Mouse (Mus musculus) c-Kit-negative CD71-positive TER-119-positive erythroid progenitor cells, embryonic 14.5 days (primary cell): ENCODE measurements at regions not wholly inside any gene's neighbourhood (a gene's known extent, or its start where the extent isn't known, plus 50 kb on each side); places are given as distances from the start of the nearest gene placed in this dataset.
A peak's percentile ranks its signal among the peaks of the same experiment; 100 is the strongest.

Experiments used
- DNase-seq: peaks from one replicate; pipeline ENCODE4 v3.0.0-alpha.2; 2013; ENCODE audit warnings: low read depth, low spot score

- no peak for DNase-seq
Observed at GRCm38 (mm10) chr11:10689917-10690316, 424.1 kb upstream of the Vwc2 start.

DNA sequence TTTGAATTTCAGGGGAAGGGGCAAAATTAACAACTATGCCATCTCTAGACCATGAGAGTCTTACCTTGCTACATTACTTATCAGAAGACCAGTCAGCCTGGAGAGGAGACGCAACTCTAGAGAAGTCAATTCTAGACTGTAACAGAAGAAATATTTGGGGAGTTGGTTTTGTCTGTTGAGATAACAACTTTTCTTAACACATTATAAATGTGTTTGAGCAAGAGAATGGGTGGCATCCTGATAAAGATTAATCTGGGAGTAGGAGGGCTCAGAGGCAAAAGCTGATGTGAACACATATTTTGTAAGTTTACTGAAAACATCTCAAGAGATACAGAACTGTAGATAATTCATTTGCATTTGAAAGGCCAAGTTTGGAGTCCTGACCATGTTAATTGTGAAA, 389.0 kb upstream of the Vwc2 start:
- DNase-seq = no peak

GRCm38 (mm10) chr11:10728818-10729549, 385.0 kb upstream of the Vwc2 start:
- peak; percentile 13 for DNase-seq
